ENCODE assay signal across 9 mouse cellular contexts in the genomic region with DNA sequence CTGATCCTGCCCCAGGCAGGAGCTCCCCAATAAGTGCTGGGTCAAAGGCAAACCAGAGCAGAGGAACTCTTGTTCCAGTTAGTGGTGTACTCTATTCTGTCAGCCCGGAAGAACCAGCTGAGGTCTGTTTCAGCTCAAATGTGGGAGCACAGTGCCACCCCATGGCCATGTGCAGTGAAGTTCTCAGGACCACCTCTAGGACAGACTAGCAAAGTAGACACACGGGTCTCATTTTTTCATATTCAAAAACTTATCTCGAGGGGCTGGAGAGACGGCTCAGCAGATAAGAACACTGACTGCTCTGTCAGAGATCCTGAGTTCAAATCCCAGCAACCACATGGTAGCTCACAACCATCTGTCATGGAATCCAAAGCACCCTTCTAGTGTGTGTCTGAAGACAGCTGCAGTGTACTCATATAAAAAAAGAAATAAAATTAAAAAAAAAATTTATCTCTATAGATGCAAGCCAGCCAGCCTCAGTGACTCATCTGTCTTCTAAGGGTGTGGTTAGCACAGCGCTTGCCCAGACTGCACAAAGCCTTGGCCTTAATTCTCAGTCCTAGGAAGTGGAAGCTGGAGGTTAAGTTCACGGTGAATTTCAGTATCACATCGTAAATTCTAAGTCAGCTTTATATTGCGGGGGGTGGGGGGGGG. TPM values are rescaled to one million over a fixed set of nuclear protein-coding genes. Genes with fewer than 3 reads are reported as not detected.
DNase-seq lines count a peak whose midpoint lies in the region; ATAC-seq lines count a peak whose summit lies in the region.
"Had no signal": no experiment of that assay in that cellular context is flagged by ENCODE, and none has a peak within 500 bp of the region (broad histone marks: within the 10 kb centered on the region; RNA-seq: fewer than 3 reads in every experiment).

No protein-coding gene starts in this region.

- peaks cover 21% of the 10 kb centered on the region for H3K4me1 ChIP-seq in neural tube, embryonic 15.5 days

- no peak overlapping the region for H3K27ac ChIP-seq in neural tube, embryonic 15.5 days (replicated peaks)

- ATAC-seq in CD4-positive, CD25-positive, alpha-beta regulatory T cell, adult 4 months = peak; percentile 54
- peak; percentile 48 for ATAC-seq in granulocyte monocyte progenitor cell, adult 5-6 weeks (replicated peaks; ENCODE audit: poor library complexity, severe bottlenecking)
- ATAC-seq in neural tube, embryonic 15.5 days (ENCODE audit: low FRiP score) = 0 out of 2 replicates have a peak, but pooled peaks have one; percentile 24

- H3K9me3 ChIP-seq in neural tube, embryonic 15.5 days (replicated peaks) = no peaks in the 10 kb centered on the region

- H3K4me2 ChIP-seq in neural tube, embryonic 15.5 days = no peak overlapping the region

- DNase-seq in adrenal gland, adult (ENCODE audit: inconsistent age in 2 of 2, low spot score in 1 of 2) = peak; percentile 77 to 90
- peak; percentile 86 for DNase-seq in embryo, embryonic 10 days (ENCODE audit: low spot score)
- DNase-seq in kidney, postnatal 25 days = peak; percentile 79 to 83
- peak; percentile 70 to 72 for DNase-seq in lung, adult 18-20 months
- peak; percentile 80 for DNase-seq in thymus, postnatal 14 days

- no peak overlapping the region for H3K4me3 ChIP-seq in neural tube, embryonic 15.5 days (replicated peaks)

- H3K27me3 ChIP-seq in neural tube, embryonic 15.5 days (replicated peaks) = peaks cover 13% of the 10 kb centered on the region

- 43% methylated on average over 8 of the region's 8 CpGs for WGBS in neural tube, embryonic 15.5 days

- H3K9ac ChIP-seq in neural tube, embryonic 15.5 days (replicated peaks) = no peak overlapping the region

- H3K36me3 ChIP-seq in neural tube, embryonic 15.5 days = peaks cover 9% of the 10 kb centered on the region

RNA-seq across cellular contexts. Expression of gene Arid3c, which starts 6.8 kb away (rescaled TPM):
- polyA plus RNA-seq in CD4-positive, CD25-positive, alpha-beta regulatory T cell, adult 4 months (2017; shearing (Covaris generic)) = not detected
- total RNA-seq in granulocyte monocyte progenitor cell, adult 5-6 weeks (2014; fragmentation: Nextera tagmentation) = not detected in 2 replicates
- total RNA-seq in granulocyte monocyte progenitor cell, adult 5-6 weeks (2017) = not detected in 2 replicates
- polyA plus RNA-seq in neural tube, embryonic 15.5 days (2015; fragmentation: Nextera tagmentation; extraction: Ambion mirVana) = 1.1 and 1.6 TPM in 2 replicates
- polyA plus RNA-seq: gonadal fat pad, adult 2 months had no signal

RNA-seq across cellular contexts. Expression of gene Dctn3, which starts 14.8 kb away (rescaled TPM):
- polyA plus RNA-seq in CD4-positive, CD25-positive, alpha-beta regulatory T cell, adult 4 months (2017; shearing (Covaris generic)) = 10 to 100 TPM; 91.6 to 93.7 TPM
- total RNA-seq in granulocyte monocyte progenitor cell, adult 5-6 weeks (2014; fragmentation: Nextera tagmentation) = 56.6 and 61.4 TPM in 2 replicates
- total RNA-seq in granulocyte monocyte progenitor cell, adult 5-6 weeks (2017) = 45.6 and 72.8 TPM in 2 replicates
- 271 and 320 TPM in 2 replicates for polyA plus RNA-seq in neural tube, embryonic 15.5 days (2015; fragmentation: Nextera tagmentation; extraction: Ambion mirVana)

RNA-seq across cellular contexts. Expression of gene Galt, which starts 17.3 kb away (rescaled TPM):
- polyA plus RNA-seq in CD4-positive, CD25-positive, alpha-beta regulatory T cell, adult 4 months (2017; shearing (Covaris generic)) = 100 to 1,000 TPM in 1 of 2 experiments, 10 to 100 TPM in 1; 70.1 to 104 TPM
- 26.7 and 27.2 TPM in 2 replicates for total RNA-seq in granulocyte monocyte progenitor cell, adult 5-6 weeks (2014; fragmentation: Nextera tagmentation)
- total RNA-seq in granulocyte monocyte progenitor cell, adult 5-6 weeks (2017) = 33.0 and 39.2 TPM in 2 replicates
- polyA plus RNA-seq in neural tube, embryonic 15.5 days (2015; fragmentation: Nextera tagmentation; extraction: Ambion mirVana) = 48.4 and 54.8 TPM in 2 replicates

RNA-seq across cellular contexts. Expression of gene Sigmar1, which starts 18.2 kb away (rescaled TPM):
- polyA plus RNA-seq in CD4-positive, CD25-positive, alpha-beta regulatory T cell, adult 4 months (2017; shearing (Covaris generic)) = 10 to 100 TPM; 42.8 to 48.9 TPM
- total RNA-seq in granulocyte monocyte progenitor cell, adult 5-6 weeks (2014; fragmentation: Nextera tagmentation) = 46.7 and 68.6 TPM in 2 replicates
- total RNA-seq in granulocyte monocyte progenitor cell, adult 5-6 weeks (2017) = 32.9 and 59.9 TPM in 2 replicates
- 92.1 and 97.3 TPM in 2 replicates for polyA plus RNA-seq in neural tube, embryonic 15.5 days (2015; fragmentation: Nextera tagmentation; extraction: Ambion mirVana)

RNA-seq across cellular contexts. Expression of gene Rpp25l, which starts 24.4 kb away (rescaled TPM):
- 10 to 100 TPM; 57.2 to 58.2 TPM for polyA plus RNA-seq in CD4-positive, CD25-positive, alpha-beta regulatory T cell, adult 4 months (2017; shearing (Covaris generic))
- total RNA-seq in granulocyte monocyte progenitor cell, adult 5-6 weeks (2014; fragmentation: Nextera tagmentation) = 23.0 and 45.3 TPM in 2 replicates
- total RNA-seq in granulocyte monocyte progenitor cell, adult 5-6 weeks (2017) = 15.0 and 20.1 TPM in 2 replicates
- polyA plus RNA-seq in neural tube, embryonic 15.5 days (2015; fragmentation: Nextera tagmentation; extraction: Ambion mirVana) = 59.3 and 61.1 TPM in 2 replicates
